Mouse (Mus musculus) CH12.LX (cell line): Measurements from ENCODE around the gene Rabggta.

ENCODE experiments used
- CTCF ChIP-seq, 2 experiments: IDR thresholded peaks in 1 of 2; conservative IDR thresholded peaks in 1 of 2; 2 replicates each; pipeline ENCODE4 v1.5.1; 2011 to 2012; ENCODE audit warnings: low read depth in 2 of 2, low read length in 2 of 2, improper control_type of control experiment in 1 of 2, inconsistent platforms in 1 of 2, mild to moderate bottlenecking in 1 of 2, moderate library complexity in 1 of 2
- ETS1 ChIP-seq: conservative IDR thresholded peaks from 2 replicates; pipeline ENCODE4 v1.6.1; 2012; ENCODE audit warnings: low read depth, mild to moderate bottlenecking, inconsistent platforms, low read length, improper control_type of control experiment, moderate library complexity
- JUND ChIP-seq: conservative IDR thresholded peaks from 2 replicates; pipeline ENCODE4 v1.6.1; 2011; ENCODE audit warnings: low read depth, low read length, improper control_type of control experiment
- MAFK ChIP-seq: IDR thresholded peaks from 2 replicates; pipeline ENCODE4 v1.6.1; 2011; ENCODE audit warnings: low read length, improper control_type of control experiment; ENCODE audit not compliant: insufficient replicate concordance
- POLR2A ChIP-seq: IDR thresholded peaks from 2 replicates; pipeline ENCODE4 v1.6.1; 2011; ENCODE audit warnings: low read depth, mild to moderate bottlenecking, improper control_type of control experiment, low read length
- RAD21 ChIP-seq: IDR thresholded peaks from 2 replicates; pipeline ENCODE4 v1.6.1; 2011; ENCODE audit warnings: low read depth, mild to moderate bottlenecking, low read length, improper control_type of control experiment, moderate library complexity
- SMC3 ChIP-seq: IDR thresholded peaks from 2 replicates; pipeline ENCODE4 v1.6.1; 2011; ENCODE audit warnings: low read depth, low read length, improper control_type of control experiment
- USF1 ChIP-seq: IDR thresholded peaks from 2 replicates; pipeline ENCODE4 v1.6.1; 2014; ENCODE audit warnings: low read depth, mild to moderate bottlenecking, inconsistent platforms, low read length, improper control_type of control experiment
- ZC3H11A ChIP-seq: IDR thresholded peaks from 2 replicates; pipeline ENCODE4 v1.6.1; 2012; ENCODE audit warnings: low read depth, mild to moderate bottlenecking, inconsistent platforms, low read length, improper control_type of control experiment
- ZNF384 ChIP-seq: IDR thresholded peaks from 2 replicates; pipeline ENCODE4 v1.6.1; 2012; ENCODE audit warnings: low read depth, low read length, improper control_type of control experiment, inconsistent platforms

DNA sequence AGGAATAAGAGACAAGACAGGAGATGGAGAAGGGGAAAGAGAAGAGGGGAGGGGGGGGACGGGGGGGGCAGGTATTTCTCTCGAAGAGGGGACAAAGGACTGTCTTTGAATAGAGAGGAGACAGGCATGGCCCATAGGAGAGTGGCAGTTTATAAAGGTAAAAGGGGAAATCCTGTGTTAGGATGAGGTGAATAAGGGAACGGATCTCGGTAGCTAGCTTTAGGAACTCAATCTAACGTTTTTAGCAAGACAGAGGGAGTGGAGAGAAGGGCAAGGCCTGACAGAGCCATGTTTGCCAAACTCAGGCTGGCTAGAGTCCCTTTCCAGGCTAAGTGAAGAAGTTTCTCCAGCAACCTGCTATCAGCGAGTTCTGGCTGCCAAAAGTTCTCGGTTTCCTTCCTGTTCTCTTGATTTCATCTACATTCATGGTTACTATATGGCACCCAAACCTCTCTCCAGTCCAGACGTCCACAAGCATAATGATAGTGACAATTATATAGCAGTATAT lies 429 bp upstream of the Rabggta start:
- TF ChIP-seq CTCF (conservative IDR thresholded peaks at IDR 0.05 in 1 of 2, IDR thresholded peaks at IDR 0.05 in 1 of 2; ENCODE audit: low read depth in 2 of 2, low read length in 2 of 2) (no peak), ZNF384 (no peak), SMC3 (no peak), MAFK (no peak), ETS1 (no peak), ZC3H11A (no peak), RAD21 (no peak), JUND (no peak), POLR2A (no peak), USF1 (no peak)
